Mouse (Mus musculus): ENCODE measurements around the gene Lsamp. TPM values are rescaled to one million over a fixed set of nuclear protein-coding genes. Genes with fewer than 3 reads are reported as not detected.

Lsamp gene
- polyA plus RNA-seq, 1 experiment from 2014 or later, result 1.3 TPM

- Histone ChIP-seq H3K9me3 (ENCODE audit: control insufficient read depth, low read length) (no peaks in the 10 kb centered on the region), H3K36me3 (ENCODE audit: control insufficient read depth, insufficient read depth, low read length) (no peaks in the 10 kb centered on the region), H3K27me3 (replicated peaks; ENCODE audit: control insufficient read depth, insufficient read depth, low read length) (no peaks in the 10 kb centered on the region), H3K4me1 (replicated peaks; ENCODE audit: control insufficient read depth, insufficient read depth, low read length) (no peaks in the 10 kb centered on the region), H3K4me3 (ENCODE audit: low read depth, low read length) (no peak overlapping the region), H3K27ac (ENCODE audit: low read depth, low read length) (no peak overlapping the region), H3K9ac (ENCODE audit: low read depth, low read length) (no peak overlapping the region), H3K4me2 (no peak overlapping the region)
- 68% methylated on average over 3 of the region's 3 CpGs for WGBS
- ATAC-seq (replicated peaks; ENCODE audit: low FRiP score), result no peak
- no peak for DNase-seq (ENCODE audit: low spot score)
Observed at GRCm38 (mm10) chr16:41102805-41103204, 1118.6 kb downstream of the Lsamp start.

GRCm38 (mm10) chr16:41124361-41124760, 1140.2 kb downstream of the Lsamp start:
- Histone ChIP-seq H3K27me3 (replicated peaks; ENCODE audit: control insufficient read depth, insufficient read depth, low read length) (no peaks in the 10 kb centered on the region), H3K9me3 (ENCODE audit: control insufficient read depth, low read length) (no peaks in the 10 kb centered on the region), H3K36me3 (ENCODE audit: control insufficient read depth, insufficient read depth, low read length) (no peaks in the 10 kb centered on the region), H3K4me1 (replicated peaks; ENCODE audit: control insufficient read depth, insufficient read depth, low read length) (no peaks in the 10 kb centered on the region), H3K4me2 (no peak overlapping the region), H3K27ac (ENCODE audit: low read depth, low read length) (no peak overlapping the region), H3K4me3 (ENCODE audit: low read depth, low read length) (no peak overlapping the region), H3K9ac (ENCODE audit: low read depth, low read length) (no peak overlapping the region)
- DNase-seq (ENCODE audit: low spot score), result no peak
- WGBS, result 71% methylated on average over 2 of the region's 2 CpGs
- ATAC-seq (replicated peaks; ENCODE audit: low FRiP score), result no peak

- Histone ChIP-seq H3K4me1 (replicated peaks; ENCODE audit: control insufficient read depth, insufficient read depth, low read length) (no peaks in the 10 kb centered on the region), H3K9me3 (ENCODE audit: control insufficient read depth, low read length) (no peaks in the 10 kb centered on the region), H3K4me2 (no peak overlapping the region), H3K4me3 (ENCODE audit: low read depth, low read length) (no peak overlapping the region), H3K36me3 (ENCODE audit: control insufficient read depth, insufficient read depth, low read length) (no peaks in the 10 kb centered on the region), H3K27me3 (replicated peaks; ENCODE audit: control insufficient read depth, insufficient read depth, low read length) (no peaks in the 10 kb centered on the region), H3K9ac (ENCODE audit: low read depth, low read length) (no peak overlapping the region), H3K27ac (ENCODE audit: low read depth, low read length) (no peak overlapping the region)
- WGBS, result 91% methylated on average over 2 of the region's 2 CpGs
- DNase-seq (ENCODE audit: low spot score), result no peak
- no peak for ATAC-seq (replicated peaks; ENCODE audit: low FRiP score)
Observed at GRCm38 (mm10) chr16:41125051-41125450, 1140.9 kb downstream of the Lsamp start.

- no peak overlapping the region for H3K9ac ChIP-seq (ENCODE audit: low read depth, low read length)
- no peak overlapping the region for H3K4me3 ChIP-seq (ENCODE audit: low read depth, low read length)
- no peaks in the 10 kb centered on the region for H3K36me3 ChIP-seq (ENCODE audit: control insufficient read depth, insufficient read depth, low read length)
- H3K4me1 ChIP-seq (replicated peaks; ENCODE audit: control insufficient read depth, insufficient read depth, low read length), result no peaks in the 10 kb centered on the region
- ATAC-seq (replicated peaks; ENCODE audit: low FRiP score) (no peak), DNase-seq (ENCODE audit: low spot score) (no peak)
- 66% methylated on average over 4 of the region's 4 CpGs for WGBS
- no peak overlapping the region for H3K27ac ChIP-seq (ENCODE audit: low read depth, low read length)
- H3K9me3 ChIP-seq (ENCODE audit: control insufficient read depth, low read length), result no peaks in the 10 kb centered on the region
- H3K27me3 ChIP-seq (replicated peaks; ENCODE audit: control insufficient read depth, insufficient read depth, low read length), result no peaks in the 10 kb centered on the region
- no peak overlapping the region for H3K4me2 ChIP-seq
Observed at GRCm38 (mm10) chr16:41131053-41131452, 1146.9 kb downstream of the Lsamp start.

- H3K36me3 ChIP-seq (ENCODE audit: control insufficient read depth, insufficient read depth, low read length), result no peaks in the 10 kb centered on the region
Observed at GRCm38 (mm10) chr16:41172839-41173238, 1188.7 kb downstream of the Lsamp start.

GRCm38 (mm10) chr16:41179557-41179956, 1195.4 kb downstream of the Lsamp start:
- 53% methylated on average over 3 of the region's 3 CpGs for WGBS
- Histone ChIP-seq H3K9me3 (ENCODE audit: control insufficient read depth, low read length) (no peaks in the 10 kb centered on the region), H3K36me3 (ENCODE audit: control insufficient read depth, insufficient read depth, low read length) (no peaks in the 10 kb centered on the region), H3K4me2 (no peak overlapping the region), H3K27ac (ENCODE audit: low read depth, low read length) (no peak overlapping the region), H3K27me3 (replicated peaks; ENCODE audit: control insufficient read depth, insufficient read depth, low read length) (no peaks in the 10 kb centered on the region), H3K4me1 (replicated peaks; ENCODE audit: control insufficient read depth, insufficient read depth, low read length) (no peaks in the 10 kb centered on the region), H3K9ac (ENCODE audit: low read depth, low read length) (no peak overlapping the region), H3K4me3 (ENCODE audit: low read depth, low read length) (no peak overlapping the region)
- DNase-seq (ENCODE audit: low spot score), result no peak
- ATAC-seq (replicated peaks; ENCODE audit: low FRiP score), result no peak

More at GRCm38 (mm10) chr16:41172839-41173238, 1188.7 kb downstream of the Lsamp start:
- ATAC-seq (replicated peaks; ENCODE audit: low FRiP score) (no peak), DNase-seq (ENCODE audit: low spot score) (no peak)
- Histone ChIP-seq H3K4me2 (no peak overlapping the region), H3K9ac (ENCODE audit: low read depth, low read length) (no peak overlapping the region), H3K27me3 (replicated peaks; ENCODE audit: control insufficient read depth, insufficient read depth, low read length) (no peaks in the 10 kb centered on the region), H3K27ac (ENCODE audit: low read depth, low read length) (no peak overlapping the region), H3K4me1 (replicated peaks; ENCODE audit: control insufficient read depth, insufficient read depth, low read length) (no peaks in the 10 kb centered on the region), H3K9me3 (ENCODE audit: control insufficient read depth, low read length) (no peaks in the 10 kb centered on the region), H3K4me3 (ENCODE audit: low read depth, low read length) (no peak overlapping the region)
- WGBS, result 85% methylated on average over 1 of the region's 1 CpGs

- ATAC-seq (replicated peaks; ENCODE audit: low FRiP score) (no peak), DNase-seq (ENCODE audit: low spot score) (no peak)
- Histone ChIP-seq H3K4me1 (replicated peaks; ENCODE audit: control insufficient read depth, insufficient read depth, low read length) (no peaks in the 10 kb centered on the region), H3K36me3 (ENCODE audit: control insufficient read depth, insufficient read depth, low read length) (no peaks in the 10 kb centered on the region), H3K9me3 (ENCODE audit: control insufficient read depth, low read length) (no peaks in the 10 kb centered on the region), H3K9ac (ENCODE audit: low read depth, low read length) (no peak overlapping the region), H3K4me3 (ENCODE audit: low read depth, low read length) (no peak overlapping the region), H3K27ac (ENCODE audit: low read depth, low read length) (no peak overlapping the region), H3K27me3 (replicated peaks; ENCODE audit: control insufficient read depth, insufficient read depth, low read length) (no peaks in the 10 kb centered on the region), H3K4me2 (no peak overlapping the region)
- 72% methylated on average over 3 of the region's 3 CpGs for WGBS
Observed at GRCm38 (mm10) chr16:41180867-41181266, 1196.7 kb downstream of the Lsamp start.

GRCm38 (mm10) chr16:41210055-41210454, 1225.9 kb downstream of the Lsamp start:
- no peak overlapping the region for H3K9ac ChIP-seq (ENCODE audit: low read depth, low read length)
- no peak for ATAC-seq (replicated peaks; ENCODE audit: low FRiP score)
- 93% methylated on average over 5 of the region's 5 CpGs for WGBS

GRCm38 (mm10) chr16:41235829-41236228, 1251.7 kb downstream of the Lsamp start:
- H3K27me3 ChIP-seq (replicated peaks; ENCODE audit: control insufficient read depth, insufficient read depth, low read length), result no peaks in the 10 kb centered on the region
- no peak overlapping the region for H3K4me3 ChIP-seq (ENCODE audit: low read depth, low read length)
- H3K4me2 ChIP-seq, result no peak overlapping the region
- H3K9me3 ChIP-seq (ENCODE audit: control insufficient read depth, low read length), result no peaks in the 10 kb centered on the region
- no peaks in the 10 kb centered on the region for H3K4me1 ChIP-seq (replicated peaks; ENCODE audit: control insufficient read depth, insufficient read depth, low read length)
- DNase-seq (ENCODE audit: low spot score) (no peak), ATAC-seq (replicated peaks; ENCODE audit: low FRiP score) (no peak)
- no peak overlapping the region for H3K27ac ChIP-seq (ENCODE audit: low read depth, low read length)
- no peaks in the 10 kb centered on the region for H3K36me3 ChIP-seq (ENCODE audit: control insufficient read depth, insufficient read depth, low read length)
- H3K9ac ChIP-seq (ENCODE audit: low read depth, low read length), result no peak overlapping the region

More at GRCm38 (mm10) chr16:41210055-41210454, 1225.9 kb downstream of the Lsamp start:
- Histone ChIP-seq H3K4me1 (replicated peaks; ENCODE audit: control insufficient read depth, insufficient read depth, low read length) (no peaks in the 10 kb centered on the region), H3K9me3 (ENCODE audit: control insufficient read depth, low read length) (no peaks in the 10 kb centered on the region), H3K4me2 (no peak overlapping the region), H3K4me3 (ENCODE audit: low read depth, low read length) (no peak overlapping the region), H3K36me3 (ENCODE audit: control insufficient read depth, insufficient read depth, low read length) (no peaks in the 10 kb centered on the region), H3K27ac (ENCODE audit: low read depth, low read length) (no peak overlapping the region), H3K27me3 (replicated peaks; ENCODE audit: control insufficient read depth, insufficient read depth, low read length) (no peaks in the 10 kb centered on the region)
- no peak for DNase-seq (ENCODE audit: low spot score)
